Mouse (Mus musculus): ENCODE data around the gene 3110070M22Rik.

DNA sequence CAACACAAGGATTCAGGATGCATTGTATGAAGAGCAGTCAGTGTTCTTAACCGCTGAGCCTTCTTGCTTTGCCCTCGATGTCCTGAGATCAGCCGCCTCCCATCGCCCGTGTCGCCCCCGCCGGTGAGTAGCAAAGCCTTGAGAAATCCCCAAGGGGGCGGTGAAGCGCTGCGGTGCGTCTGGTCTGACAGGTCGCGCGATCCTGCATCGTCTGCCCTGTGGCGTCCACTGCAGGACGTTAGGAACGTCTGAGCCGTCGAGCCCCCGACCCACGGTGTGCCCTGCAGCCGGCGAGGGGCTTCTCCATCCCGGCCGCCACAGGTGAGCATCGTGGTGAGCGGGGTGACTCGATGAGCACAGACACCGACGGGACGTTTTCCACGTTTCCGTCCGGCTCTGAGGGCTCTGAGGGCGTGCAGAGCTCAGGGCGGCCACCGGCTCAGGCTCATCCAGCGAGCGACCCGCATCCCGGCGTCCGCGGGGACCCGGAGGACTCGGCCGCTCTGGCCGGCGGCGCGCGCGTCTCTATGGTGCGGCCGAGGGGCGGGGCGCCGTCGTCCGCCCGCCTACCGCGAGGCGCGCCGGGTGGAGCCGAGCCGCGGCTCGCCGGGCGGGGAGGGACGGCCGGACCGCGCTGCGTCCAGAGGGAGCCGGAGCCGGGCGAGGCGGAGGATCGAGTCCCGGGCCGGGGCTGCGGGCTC, at the start of gene 3110070M22Rik, which contains the start of gene Tmem267:
- TF ChIP-seq ZKSCAN1 (IDR thresholded peaks at IDR 0.05; ENCODE audit: borderline replicate concordance, low read depth, low read length) (no peak), ZMIZ1 (IDR thresholded peaks at IDR 0.05; ENCODE audit: low read depth, low read length) (no peak; the same call in 1 of the 2 replicates), ETS1 (conservative IDR thresholded peaks at IDR 0.05; ENCODE audit: low read depth, low read length) (no peak), EP300 (IDR thresholded peaks at IDR 0.05; ENCODE audit: low read length) (no peak), RAD21 (IDR thresholded peaks at IDR 0.05; ENCODE audit: low read depth, low read length) (no peak; the same call in none of the 2 replicates), POLR2A (IDR thresholded peaks at IDR 0.05; ENCODE audit: low read depth, low read length) (no peak), HCFC1 (IDR thresholded peaks at IDR 0.05; ENCODE audit: low read depth, low read length) (peak; percentile 58), MEF2A (IDR thresholded peaks at IDR 0.05; ENCODE audit: borderline replicate concordance, low read depth, low read length) (0 out of 2 replicates have a peak, but pooled peaks have one; percentile 39), CTCF (conservative IDR thresholded peaks at IDR 0.05 in 1 of 2, IDR thresholded peaks at IDR 0.05 in 1 of 2; ENCODE audit: low read depth in 2 of 2, low read length in 2 of 2) (peak in 1 of 2 experiments; percentile 38; a peak in 2 of 4 replicates), RCOR1 (conservative IDR thresholded peaks at IDR 0.05; ENCODE audit: low read depth, low read length) (no peak)

Data from CH12.LX (cell line).